Mouse (Mus musculus): ENCODE data around the gene Dgat2. TPM values are rescaled to one million over a fixed set of nuclear protein-coding genes. Genes with fewer than 3 reads are reported as not detected.

The Dgat2 gene
- 100 to 1,000 TPM in 1 of 2 experiments, 10 to 100 TPM in 1; 89.2 to 100 TPM for total RNA-seq (2021)
- long read RNA-seq, experiment 1, transcript Dgat2-201 (8 exons, 2,262 nt), result major isoform, 170 of 267 reads
- long read RNA-seq, experiment 1, partial matches to known transcripts, result 75 of 267 reads
- long read RNA-seq, experiment 1, other reads (novel, unspliced or antisense), result 22 of 267 reads
- long read RNA-seq, experiment 2, transcript Dgat2-201 (8 exons, 2,262 nt), result major isoform, 156 of 224 reads
- long read RNA-seq, experiment 2, partial matches to known transcripts, result 51 of 224 reads
- long read RNA-seq, experiment 2, other reads (novel, unspliced or antisense), result 17 of 224 reads

- peak; percentile 93 to 94 for DNase-seq (ENCODE audit: low spot score in 2 of 2)
- intact Hi-C loops (cut with DNase I), result loop anchor here (5.0 kb wide), 1 partner anchor 65 kb away; no protein-coding TSS in a partner anchor
Measured at GRCm38 (mm10) chr7:99182432-99183172, at the start of gene Dgat2. Dgat2 (minus strand) TSS chr7:99182719.

DNA sequence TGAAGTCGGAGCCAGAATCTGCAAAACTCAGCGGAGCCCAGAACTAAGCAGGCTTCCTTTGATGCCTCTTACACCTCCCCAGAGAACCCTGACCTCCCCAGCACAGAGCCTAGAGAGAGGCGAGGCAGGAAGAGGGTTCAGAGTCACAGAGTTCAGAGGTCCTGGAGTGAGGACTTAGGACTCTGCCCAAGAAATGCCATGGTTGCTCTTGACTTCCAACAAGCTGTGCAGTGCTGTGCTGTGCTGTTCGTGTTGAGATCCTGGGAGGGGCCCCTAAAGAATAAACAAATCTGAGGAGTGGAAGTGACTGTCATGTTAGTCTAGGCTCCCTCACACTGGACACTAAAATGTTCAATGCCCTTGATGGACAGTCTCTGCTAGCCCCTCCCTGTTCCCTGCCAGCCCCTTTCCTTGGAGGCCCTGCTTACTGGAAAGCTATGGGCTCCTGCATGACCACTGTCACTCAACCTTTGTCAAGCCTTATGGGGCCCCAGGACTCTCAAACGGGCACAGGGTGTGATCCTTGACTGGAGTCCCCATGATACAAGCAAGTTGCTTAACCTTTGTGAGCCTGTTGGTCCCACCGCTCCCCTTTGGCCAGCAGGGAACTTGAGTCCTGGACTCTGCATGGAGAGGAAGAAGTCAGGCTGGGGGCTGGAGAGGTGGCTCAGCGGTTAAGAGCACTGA, 47.7 kb upstream of the Dgat2 start:
- intact Hi-C loops (cut with DNase I), result no loop called here
- DNase-seq (ENCODE audit: low spot score in 2 of 2), result no peak

GRCm38 (mm10) chr7:99229411-99229810, 46.9 kb upstream of the Dgat2 start:
- no peak for DNase-seq (ENCODE audit: low spot score in 2 of 2)
- intact Hi-C loops (cut with DNase I), result no loop called here

DNA sequence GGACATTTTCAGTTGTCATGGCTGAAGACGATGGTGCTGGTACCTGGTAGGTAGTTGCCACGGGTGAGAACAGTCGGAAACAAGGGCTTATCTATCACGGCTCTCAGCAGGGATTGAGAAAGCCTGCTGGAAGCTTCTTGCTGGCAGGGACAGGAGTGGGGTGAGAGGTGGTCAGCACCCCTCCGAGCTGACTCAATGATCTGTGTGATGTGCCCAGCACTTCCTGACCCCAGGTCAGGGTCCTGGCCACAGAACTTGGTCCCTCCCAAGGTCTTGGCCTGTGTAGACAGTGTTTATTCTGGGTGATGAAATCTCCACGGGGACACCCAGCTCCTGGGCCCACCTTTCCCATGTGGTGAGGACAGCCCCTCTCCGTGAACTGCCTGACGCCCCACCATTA, 46.3 kb upstream of the Dgat2 start:
- no peak for DNase-seq (ENCODE audit: low spot score in 2 of 2)
- intact Hi-C loops (cut with DNase I), result no loop called here

GRCm38 (mm10) chr7:99227267-99227666, 44.7 kb upstream of the Dgat2 start:
- no peak for DNase-seq (ENCODE audit: low spot score in 2 of 2)
- intact Hi-C loops (cut with DNase I), result no loop called here

GRCm38 (mm10) chr7:99226662-99227061, 44.1 kb upstream of the Dgat2 start:
- intact Hi-C loops (cut with DNase I), result no loop called here

GRCm38 (mm10) chr7:99225421-99225820, 42.9 kb upstream of the Dgat2 start:
- intact Hi-C loops (cut with DNase I), result no loop called here

More at GRCm38 (mm10) chr7:99226662-99227061, 44.1 kb upstream of the Dgat2 start:
- no peak for DNase-seq (ENCODE audit: low spot score in 2 of 2)

DNA sequence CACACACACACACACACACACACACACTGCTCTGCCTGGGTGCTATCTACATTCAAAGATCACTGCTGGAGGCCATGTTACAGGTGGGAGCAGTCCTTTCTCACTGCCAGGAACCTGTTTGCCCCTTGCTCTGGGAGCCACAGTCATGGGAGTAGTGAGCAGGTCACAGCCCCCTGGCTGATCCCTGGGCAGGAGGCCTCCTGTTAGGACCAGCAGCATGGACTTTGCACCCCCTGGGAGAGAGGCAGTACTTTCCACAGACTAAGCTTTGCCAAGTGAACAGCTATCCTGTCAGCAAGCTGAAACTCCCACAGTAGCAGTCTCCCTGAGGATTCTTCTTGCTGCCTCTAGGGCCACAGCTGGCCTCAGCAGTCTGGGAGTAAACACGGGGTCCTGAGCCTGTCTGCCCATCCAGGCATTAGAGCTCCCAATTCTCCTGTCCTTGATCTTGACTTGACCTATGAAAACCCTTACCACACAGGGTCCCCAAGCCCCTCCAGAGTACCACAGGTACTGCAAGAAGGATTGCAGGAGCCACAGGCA, 42.2 kb upstream of the Dgat2 start:
- DNase-seq (ENCODE audit: low spot score in 2 of 2), result no peak
- intact Hi-C loops (cut with DNase I), result no loop called here

More at GRCm38 (mm10) chr7:99225421-99225820, 42.9 kb upstream of the Dgat2 start:
- no peak for DNase-seq (ENCODE audit: low spot score in 2 of 2)

GRCm38 (mm10) chr7:99224225-99224624, 41.7 kb upstream of the Dgat2 start:
- DNase-seq (ENCODE audit: low spot score in 2 of 2), result no peak
- intact Hi-C loops (cut with DNase I), result no loop called here

DNA sequence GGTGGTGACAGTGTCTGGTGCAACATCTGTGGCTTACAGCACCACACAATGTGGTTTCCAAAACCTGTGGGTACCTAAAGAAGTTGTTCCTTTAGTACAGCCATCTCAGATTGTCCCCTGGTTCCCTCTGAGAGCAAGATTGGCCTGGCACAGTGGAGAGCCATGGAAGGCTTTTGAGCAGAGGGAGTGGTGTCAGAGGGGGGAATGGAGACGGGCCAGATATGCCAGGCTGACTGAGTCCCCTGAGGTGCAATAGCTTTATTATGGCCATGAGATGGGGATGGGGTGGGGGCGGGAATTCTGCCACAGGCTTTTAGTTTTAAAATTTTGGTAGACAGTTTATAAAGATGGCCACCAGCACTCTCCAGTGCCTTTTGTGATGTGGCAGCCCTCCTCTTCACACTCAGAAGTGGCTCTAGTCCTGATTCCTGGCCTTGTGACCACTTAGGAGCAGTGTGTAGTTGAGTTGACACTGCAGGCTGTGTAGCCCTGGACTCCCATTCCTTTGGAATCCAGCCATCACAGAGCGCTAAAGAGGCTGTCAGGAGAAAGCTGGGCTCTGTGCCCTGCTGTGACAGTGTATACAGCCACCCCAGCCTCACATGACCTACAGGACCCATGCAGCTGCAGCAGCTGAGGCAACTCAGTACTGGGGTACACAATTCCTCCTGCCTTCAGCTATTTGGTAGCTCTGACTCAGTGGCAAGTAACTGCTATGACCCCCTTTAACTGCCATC, 35.0 kb upstream of the Dgat2 start:
- DNase-seq (ENCODE audit: low spot score in 2 of 2), result peak; percentile 30 to 49
- intact Hi-C loops (cut with DNase I), result no loop called here

GRCm38 (mm10) chr7:99215347-99215855, 32.9 kb upstream of the Dgat2 start:
- intact Hi-C loops (cut with DNase I), result no loop called here
- peak in 1 of 2 experiments; percentile 14 for DNase-seq (ENCODE audit: low spot score in 2 of 2)

DNA sequence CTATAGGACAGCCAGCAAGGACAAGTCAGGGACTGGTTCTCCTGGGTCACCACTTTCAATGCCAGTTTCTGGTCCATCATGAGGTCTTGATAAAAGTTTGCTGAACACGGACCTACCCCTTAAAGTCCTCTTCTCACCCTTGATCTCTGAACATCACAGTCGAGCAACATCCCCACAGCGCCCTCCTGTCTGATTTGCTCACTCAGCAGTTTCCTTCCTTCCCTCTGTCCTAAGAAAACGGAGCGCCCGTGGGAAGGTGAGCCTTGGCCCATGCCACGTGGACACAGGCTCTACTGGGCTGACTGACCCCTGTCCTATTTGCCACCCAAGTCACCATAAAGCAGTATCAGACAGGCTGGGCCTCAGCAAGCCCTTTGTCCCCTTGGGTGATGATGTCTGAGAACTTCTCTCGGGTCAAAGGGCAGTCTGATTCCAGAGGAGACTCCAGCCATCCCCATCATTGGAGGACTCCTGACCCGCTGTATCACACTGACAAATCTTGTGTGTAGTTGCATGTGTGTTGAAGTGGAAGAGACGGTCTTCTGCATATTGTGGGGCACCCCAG, 32.2 kb upstream of the Dgat2 start:
- DNase-seq (ENCODE audit: low spot score in 2 of 2), result no peak
- intact Hi-C loops (cut with DNase I), result no loop called here

DNA sequence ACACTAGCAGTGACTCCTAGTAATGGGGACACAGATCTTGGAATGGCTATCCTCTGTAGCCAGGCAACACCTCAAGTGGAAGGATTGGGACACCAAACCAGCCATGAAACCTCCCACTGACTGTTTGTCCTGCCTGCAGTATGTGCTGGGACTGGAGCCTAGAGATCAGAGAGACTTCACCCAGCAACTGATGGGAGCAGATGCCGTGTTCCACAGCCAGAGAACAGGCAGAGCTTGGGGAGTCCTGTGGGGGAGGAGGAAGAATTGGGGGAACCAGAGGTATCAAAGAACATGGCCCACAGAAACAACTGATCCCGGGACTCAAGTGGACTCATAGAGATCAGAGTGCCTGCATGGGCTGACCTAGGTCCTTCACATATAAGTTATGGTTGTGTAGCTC, 31.2 kb upstream of the Dgat2 start:
- intact Hi-C loops (cut with DNase I), result no loop called here
- no peak for DNase-seq (ENCODE audit: low spot score in 2 of 2)

DNA sequence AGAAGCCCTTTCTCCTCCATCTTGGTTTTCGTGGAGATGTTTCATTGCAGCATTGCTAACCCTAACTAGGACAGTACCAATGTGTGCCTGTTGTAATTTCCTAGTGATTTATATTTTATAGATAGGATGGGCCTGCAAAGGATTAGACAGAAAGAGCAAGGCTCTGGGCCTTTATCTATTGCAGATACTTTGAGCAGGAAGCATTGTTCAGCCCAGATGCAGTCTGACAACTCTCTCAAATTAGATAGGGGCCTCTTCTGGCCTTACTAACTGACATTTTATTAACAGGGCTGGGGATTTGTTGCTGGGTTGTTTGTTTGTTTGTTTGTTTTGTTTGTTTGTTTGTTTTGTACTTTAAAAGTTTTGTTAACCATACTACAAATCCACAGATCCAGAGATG, 30.5 kb upstream of the Dgat2 start:
- intact Hi-C loops (cut with DNase I), result no loop called here
- DNase-seq (ENCODE audit: low spot score in 2 of 2), result no peak

- intact Hi-C loops (cut with DNase I), result no loop called here
Measured at GRCm38 (mm10) chr7:99208704-99209103, 26.2 kb upstream of the Dgat2 start.

DNA sequence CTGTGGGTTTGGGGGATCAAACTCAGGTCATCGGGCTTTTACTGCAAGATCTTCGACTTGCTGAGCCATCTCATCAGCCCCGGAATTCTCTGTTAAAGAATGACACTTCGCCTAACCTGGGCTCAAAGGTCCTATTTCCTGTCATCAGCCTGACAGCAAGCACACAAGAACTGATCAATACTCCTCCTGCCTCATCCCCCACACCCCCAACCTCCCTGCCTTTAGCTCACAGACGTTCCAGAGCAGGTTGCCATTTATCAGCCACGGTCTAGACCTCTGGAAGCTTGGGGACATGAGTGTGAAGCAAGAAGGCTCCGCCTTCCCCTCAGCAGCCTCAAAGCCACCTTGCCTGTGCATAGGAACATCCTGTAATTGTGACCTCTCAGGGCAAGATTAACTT, 23.8 kb upstream of the Dgat2 start:
- intact Hi-C loops (cut with DNase I), result no loop called here
- DNase-seq (ENCODE audit: low spot score in 2 of 2), result no peak

More at GRCm38 (mm10) chr7:99208704-99209103, 26.2 kb upstream of the Dgat2 start:
- DNase-seq (ENCODE audit: low spot score in 2 of 2), result no peak

DNA sequence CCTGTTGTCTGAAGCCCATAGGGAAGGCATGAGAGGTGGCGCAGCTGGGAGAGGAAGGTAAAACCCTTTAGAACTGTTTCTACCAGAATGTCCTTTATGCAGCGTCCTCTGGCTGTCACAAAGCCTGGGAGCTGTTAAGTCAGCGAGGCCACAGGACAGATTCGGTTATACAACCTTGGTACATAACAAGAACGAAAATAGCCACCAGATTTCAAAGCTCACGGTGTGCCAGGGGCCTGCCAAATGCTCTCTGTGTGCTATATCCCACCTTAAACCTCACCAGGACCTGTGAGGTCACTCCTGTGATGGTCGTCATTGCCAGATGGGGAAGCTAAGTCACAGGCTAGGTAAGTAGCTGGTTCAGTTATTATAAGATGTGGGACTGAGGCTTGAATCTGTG, 19.6 kb upstream of the Dgat2 start:
- intact Hi-C loops (cut with DNase I), result no loop called here
- no peak for DNase-seq (ENCODE audit: low spot score in 2 of 2)

GRCm38 (mm10) chr7:99200290-99200689, 17.8 kb upstream of the Dgat2 start:
- intact Hi-C loops (cut with DNase I), result no loop called here
- no peak for DNase-seq (ENCODE audit: low spot score in 2 of 2)
